Mouse (Mus musculus) spleen, adult 2 months (tissue): Measurements from ENCODE around the gene Creb3. TPM values are rescaled to one million over a fixed set of nuclear protein-coding genes. Genes with fewer than 3 reads are reported as not detected.

Source experiments
- DNase-seq, 2 experiments: peaks; one replicate each; pipeline versions ENCODE4 v3.0.0 to v3.0.0-alpha.2; 2012 to 2021; ENCODE audit warnings: low spot score in 2 of 2, low read depth in 1 of 2
- H3K27ac ChIP-seq: fragments of 200-500 bp; 2 replicates; pipeline ENCODE4 v1.5.1; 2012; ENCODE audit warnings: low read length, inconsistent platforms; ENCODE audit not compliant: insufficient read depth
- H3K27me3 ChIP-seq: fragments of 200-500 bp; 2 replicates; pipeline ENCODE4 v1.6.1; 2012; ENCODE audit warnings: mild to moderate bottlenecking, moderate library complexity, low read length, inconsistent platforms; ENCODE audit not compliant: control insufficient read depth, insufficient read depth
- H3K36me3 ChIP-seq: fragments of 200-500 bp; 2 replicates; pipeline ENCODE4 v1.6.1; 2012; ENCODE audit warnings: mild to moderate bottlenecking, low read length, inconsistent platforms; ENCODE audit not compliant: control insufficient read depth, insufficient read depth
- H3K4me1 ChIP-seq: fragments of 200-500 bp; 2 replicates; pipeline ENCODE4 v1.6.1; 2011; ENCODE audit warnings: inconsistent platforms; ENCODE audit not compliant: control insufficient read depth, insufficient read depth, insufficient read length
- H3K4me3 ChIP-seq: fragments of 200-500 bp; 2 replicates; pipeline ENCODE4 v1.5.1; 2011; ENCODE audit warnings: mild to moderate bottlenecking, inconsistent platforms; ENCODE audit not compliant: insufficient read depth, insufficient read length; ENCODE audit errors: extremely low read depth
- CTCF ChIP-seq: fragments of 200-500 bp; IDR thresholded peaks from 2 replicates; pipeline ENCODE4 v1.5.1; 2011; ENCODE audit warnings: mild to moderate bottlenecking, inconsistent platforms; ENCODE audit not compliant: insufficient read depth, insufficient read length, insufficient replicate concordance; ENCODE audit errors: extremely low read depth
- POLR2A ChIP-seq: fragments of 200-500 bp; IDR thresholded peaks from 2 replicates; pipeline ENCODE4 v1.6.1; 2011; ENCODE audit warnings: low read depth, low read length, inconsistent platforms
- WGBS: fragments of 180-500 bp; shearing (Covaris S2); methylation state at CpG from one replicate; pipeline ENCODE4 v1.1.7; 2018; 5-methylcytosine and 5-hydroxymethylcytosine counted together
- polyA plus RNA-seq: library from polyadenylated mRNA; depleted of rRNA; stranded (reverse); fragments of >200 nt; gene quantifications from 2 replicates; pipeline ENCODE4 v1.2.3, GENCODE M21; 2012

Gene Creb3
- polyA plus RNA-seq, 1 experiment = 48.8 TPM

DNA sequence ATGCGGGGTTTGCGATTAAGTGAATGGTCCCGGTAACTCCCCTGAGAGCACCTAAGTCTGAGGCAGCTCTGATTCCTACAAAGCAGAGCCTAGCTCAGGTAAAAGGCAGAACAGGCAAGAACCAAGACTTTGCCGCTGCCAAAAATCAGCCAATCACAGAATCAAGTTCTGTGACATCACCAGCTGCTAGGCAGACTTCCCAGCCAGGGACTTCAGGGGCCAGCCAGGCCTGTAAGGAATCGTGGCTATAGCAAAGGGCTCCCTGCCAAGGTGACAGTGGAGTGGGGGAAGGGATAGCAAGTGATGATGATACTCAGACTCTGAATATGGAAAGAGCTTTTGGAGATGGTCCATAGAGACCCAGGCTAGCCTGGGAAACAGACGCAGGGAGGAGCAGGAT, 42.2 kb upstream of the Creb3 start:
- 30% methylated on average over 6 of the region's 6 CpGs for WGBS
- Histone ChIP-seq H3K4me1 (peaks cover 8% of the 10 kb centered on the region; the same call in 1 of the 2 replicates), H3K4me3 (no peak overlapping the region), H3K27me3 (peaks cover 11% of the 10 kb centered on the region), H3K27ac (no peak overlapping the region), H3K36me3 (no peaks in the 10 kb centered on the region)
- DNase-seq = peak; percentile 64 to 87
- TF ChIP-seq POLR2A (no peak), CTCF (no peak)

DNA sequence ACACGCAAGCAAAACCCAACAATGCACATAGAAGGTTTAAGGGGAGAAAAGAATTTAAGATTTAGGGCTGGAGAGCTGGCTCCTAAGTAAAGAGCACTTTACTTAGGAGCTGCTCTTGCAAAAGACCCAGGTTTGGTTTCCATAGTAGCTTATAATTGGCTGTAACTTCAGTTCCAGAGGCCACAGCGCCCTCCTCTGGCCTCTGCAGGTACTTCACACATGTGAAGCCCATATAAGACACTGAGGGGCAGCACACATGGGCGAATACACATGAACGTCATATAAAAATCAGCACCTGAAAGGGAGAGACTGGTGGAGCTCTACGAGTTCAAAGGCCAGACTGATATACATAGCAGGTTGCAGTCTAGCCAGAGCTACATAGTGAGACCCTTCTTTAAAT, 34.3 kb upstream of the Creb3 start:
- peaks cover 8% of the 10 kb centered on the region; the same call in 1 of the 2 replicates for H3K4me1 ChIP-seq
- DNase-seq = no peak
- peak; percentile 2; the same call in 1 of the 2 replicates for TF ChIP-seq CTCF
- TF ChIP-seq POLR2A = no peak
- 73% methylated on average over 5 of the region's 5 CpGs for WGBS
- peaks cover 11% of the 10 kb centered on the region for H3K27me3 ChIP-seq
- H3K4me3 ChIP-seq = no peak overlapping the region
- H3K27ac ChIP-seq = no peak overlapping the region
- H3K36me3 ChIP-seq = peaks cover 19% of the 10 kb centered on the region

DNA sequence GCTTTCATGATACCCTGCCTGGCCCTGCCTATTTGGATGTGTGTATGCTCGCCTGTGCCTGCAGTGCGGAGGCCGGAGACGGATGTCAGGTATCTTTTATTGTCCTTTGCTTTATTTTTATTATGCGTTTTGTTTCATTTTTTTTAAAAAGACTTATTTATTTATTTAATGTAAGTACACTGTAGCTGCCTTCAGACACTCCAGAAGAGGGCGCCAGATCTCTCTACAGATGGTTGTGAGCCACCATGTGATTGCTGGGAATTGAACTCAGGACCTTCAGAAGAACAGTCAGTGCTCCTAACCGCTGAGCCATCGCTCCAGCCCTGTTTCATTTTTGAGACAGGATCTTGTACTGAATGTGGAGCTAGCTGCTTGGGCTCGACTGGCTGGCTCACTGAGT, 33.6 kb upstream of the Creb3 start:
- WGBS = 86% methylated on average over 9 of the region's 9 CpGs
- H3K4me3 ChIP-seq = no peak overlapping the region
- peaks cover 8% of the 10 kb centered on the region for H3K27me3 ChIP-seq
- peaks cover 25% of the 10 kb centered on the region for H3K36me3 ChIP-seq
- no peak overlapping the region for H3K27ac ChIP-seq
- H3K4me1 ChIP-seq = peaks cover 4% of the 10 kb centered on the region; the same call in 1 of the 2 replicates
- DNase-seq = no peak
- TF ChIP-seq POLR2A (no peak), CTCF (no peak)

DNA sequence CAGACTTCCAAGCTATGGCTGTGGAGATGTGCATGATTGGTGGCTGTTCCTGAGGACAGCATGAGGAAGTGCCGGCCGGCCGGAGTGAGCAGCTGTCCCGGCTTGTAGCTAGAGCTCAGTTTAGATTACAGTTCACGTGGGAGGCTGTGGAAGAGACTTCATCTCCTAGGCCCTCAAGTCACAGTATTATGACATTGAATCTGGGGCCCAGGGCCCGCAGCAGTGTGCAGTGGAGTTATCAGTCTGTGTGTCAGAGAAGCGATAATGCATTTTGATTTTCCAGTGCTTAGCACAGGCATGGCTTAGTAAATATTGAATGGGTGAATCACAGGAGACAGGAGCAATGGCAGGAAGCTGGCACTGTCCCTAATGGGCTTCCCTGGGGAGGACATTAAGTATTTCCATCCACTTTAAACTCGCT, 32.0 kb upstream of the Creb3 start:
- Histone ChIP-seq H3K36me3 (peaks cover 40% of the 10 kb centered on the region), H3K4me1 (no peaks in the 10 kb centered on the region), H3K27me3 (no peaks in the 10 kb centered on the region; the same call in 1 of the 2 replicates), H3K4me3 (no peak overlapping the region), H3K27ac (no peak overlapping the region)
- no peak for DNase-seq
- WGBS = 74% methylated on average over 8 of the region's 8 CpGs
- TF ChIP-seq POLR2A = no peak
- TF ChIP-seq CTCF = no peak

DNA sequence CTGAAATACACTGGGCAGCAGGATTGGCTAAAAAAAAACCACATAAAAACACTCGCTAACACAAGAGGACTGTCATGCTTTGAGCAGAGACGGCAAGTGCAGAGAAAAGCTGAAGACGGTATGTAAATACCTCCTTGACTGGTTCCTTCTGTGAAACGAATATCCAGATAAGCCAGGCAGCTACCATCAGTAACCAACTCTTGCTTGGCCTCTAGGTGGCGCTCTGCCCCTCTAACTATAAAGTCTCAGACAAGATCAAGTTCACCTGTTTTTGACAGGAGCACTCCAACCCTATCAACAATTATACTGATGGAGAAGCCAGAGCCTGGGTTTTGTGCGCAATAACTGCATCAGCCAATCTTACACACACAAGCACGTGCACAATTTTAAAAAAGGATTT, 31.6 kb upstream of the Creb3 start:
- H3K27ac ChIP-seq = no peak overlapping the region
- no peak overlapping the region for H3K4me3 ChIP-seq
- 21% methylated on average over 7 of the region's 7 CpGs for WGBS
- TF ChIP-seq CTCF (peak; percentile 74; the same call in 1 of the 2 replicates), POLR2A (no peak)
- H3K27me3 ChIP-seq = no peaks in the 10 kb centered on the region; the same call in 1 of the 2 replicates
- no peaks in the 10 kb centered on the region for H3K4me1 ChIP-seq
- peak; percentile 60 to 73 for DNase-seq
- peaks cover 45% of the 10 kb centered on the region for H3K36me3 ChIP-seq

DNA sequence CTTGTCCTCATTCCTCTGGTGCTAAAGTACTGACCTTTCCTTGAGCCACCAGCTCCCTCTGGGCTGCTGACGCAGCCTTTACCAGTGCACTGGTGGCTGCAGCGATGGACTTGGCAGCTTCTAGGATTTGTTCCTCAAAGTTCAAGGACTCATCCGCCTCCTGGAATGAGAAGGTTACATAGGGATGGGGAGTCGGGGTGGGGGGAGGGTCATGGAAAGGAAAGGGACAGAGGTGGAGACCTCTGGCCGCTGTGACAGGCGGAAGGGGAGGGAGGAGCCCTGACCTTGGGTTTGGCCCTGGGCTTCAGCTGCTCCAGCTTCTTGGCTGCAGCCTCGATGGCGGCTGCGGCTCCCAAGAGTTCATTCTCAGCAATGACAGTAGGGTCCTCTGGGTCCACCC, 28.9 kb upstream of the Creb3 start:
- Histone ChIP-seq H3K4me3 (no peak overlapping the region), H3K27me3 (no peaks in the 10 kb centered on the region)
- DNase-seq = no peak

DNA sequence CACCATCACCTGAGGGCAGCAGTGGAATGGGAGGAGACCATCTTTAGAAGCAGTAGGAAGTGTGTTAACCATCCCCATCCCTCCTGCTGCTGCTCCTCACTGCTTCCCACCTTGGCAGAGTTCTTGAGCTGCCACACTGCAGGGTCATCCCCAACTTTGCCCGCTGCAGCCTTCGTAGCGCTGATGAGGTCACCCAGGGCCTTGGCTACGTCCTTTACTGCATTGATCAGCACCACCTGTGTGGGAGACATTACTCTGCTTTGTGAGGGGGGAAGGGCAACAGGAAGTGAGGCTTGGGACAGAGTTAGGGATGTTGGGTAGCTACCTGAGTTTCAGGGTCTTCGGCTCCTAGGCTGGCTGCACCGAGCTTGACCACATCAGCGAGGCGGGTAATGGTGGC, 26.5 kb upstream of the Creb3 start:
- TF ChIP-seq POLR2A = no peak
- no peak for TF ChIP-seq CTCF
- no peak for DNase-seq
- WGBS = 99% methylated on average over 8 of the region's 8 CpGs
- Histone ChIP-seq H3K36me3 (peaks cover 92% of the 10 kb centered on the region), H3K4me3 (no peak overlapping the region), H3K27me3 (no peaks in the 10 kb centered on the region), H3K27ac (no peak overlapping the region), H3K4me1 (no peaks in the 10 kb centered on the region)

More for the DNA sequence above, 28.9 kb upstream of the Creb3 start:
- Histone ChIP-seq H3K36me3 (peaks cover 68% of the 10 kb centered on the region), H3K27ac (peak overlapping the region; percentile 52), H3K4me1 (no peaks in the 10 kb centered on the region)
- TF ChIP-seq POLR2A (no peak), CTCF (no peak)
- WGBS = 81% methylated on average over 9 of the region's 9 CpGs
